24 mouse cellular contexts compared by ENCODE assay signal in the genomic region with DNA sequence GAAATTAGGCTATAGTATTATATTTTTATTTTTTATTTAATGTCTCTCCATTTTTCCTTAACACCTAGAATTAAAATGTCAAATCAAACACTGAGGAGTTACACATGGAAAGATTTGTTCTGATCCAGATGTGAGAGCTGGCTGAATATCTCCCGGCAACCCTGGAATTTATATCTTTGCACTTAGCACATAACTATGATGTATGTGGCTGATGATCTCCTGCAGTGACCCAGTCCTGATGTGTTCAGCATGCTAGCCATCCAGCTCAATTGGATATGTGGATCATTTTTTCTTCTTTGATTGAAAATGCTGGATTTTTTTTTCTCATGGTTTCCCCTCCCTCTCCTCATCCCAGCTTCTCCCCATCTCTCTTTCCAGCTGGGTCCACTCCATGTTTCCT.
DNase-seq lines count a peak whose midpoint lies in the region; ATAC-seq and TF ChIP-seq lines count a peak whose summit lies in the region.
"Had no signal": no experiment of that assay in that cellular context is flagged by ENCODE, and none has a peak within 500 bp of the region (broad histone marks: within the 10 kb centered on the region; RNA-seq: fewer than 3 reads in every experiment).

No protein-coding gene starts in this region.

- no peaks in the 10 kb centered on the region for H3K9me3 ChIP-seq in kidney, embryonic 16.5 days (ENCODE audit: low read length)
- no peaks in the 10 kb centered on the region for H3K9me3 ChIP-seq in limb, embryonic 14.5 days (ENCODE audit: control insufficient read depth, low read length)
- H3K9me3 ChIP-seq: embryonic facial prominence, embryonic 12.5 days; embryonic facial prominence, embryonic 15.5 days; heart, embryonic 10.5 days had no signal

- H3K4me1 ChIP-seq in kidney, embryonic 16.5 days (ENCODE audit: insufficient read depth, low read length), result no peaks in the 10 kb centered on the region
- H3K4me1 ChIP-seq in limb, embryonic 14.5 days (ENCODE audit: control insufficient read depth, insufficient read depth, low read length), result no peaks in the 10 kb centered on the region
- H3K4me1 ChIP-seq: embryonic facial prominence, embryonic 12.5 days; embryonic facial prominence, embryonic 15.5 days; heart, embryonic 10.5 days; heart, embryonic 13.5 days had no signal

- no peak for TF ChIP-seq POLR2A in limb, embryonic 14.5 days (IDR thresholded peaks at IDR 0.05; ENCODE audit: borderline replicate concordance, extremely low read depth, insufficient read depth, insufficient read length)

- DNase-seq in kidney, adult 8-10 months, result no peak
- DNase-seq in kidney, postnatal 4 days, result peak; percentile 30 to 38
- DNase-seq in kidney, adult 9 months, result no peak
- peak; percentile 37 for DNase-seq in limb, embryonic 14.5 days (ENCODE audit: low spot score)
- no peak for DNase-seq in left cerebral cortex, adult 18-20 months (ENCODE audit: low spot score in 2 of 2)
- DNase-seq: adrenal gland, adult 2 months; adrenal gland, postnatal 14 days; cerebellum, adult 11 months; cerebellum, adult 2 months; cerebellum, adult 9-11 months; cerebellum, postnatal 25 days; forebrain, postnatal 0 days; gastrocnemius, postnatal 36 days; heart, adult 2 months; heart, postnatal 14 days; heart, postnatal 4 days had no signal

- H3K4me2 ChIP-seq in kidney, embryonic 16.5 days (replicated peaks; ENCODE audit: low read depth, low read length), result no peak overlapping the region
- H3K4me2 ChIP-seq in limb, embryonic 14.5 days (replicated peaks; ENCODE audit: low read depth, low read length, severe bottlenecking), result no peak overlapping the region
- H3K4me2 ChIP-seq: embryonic facial prominence, embryonic 12.5 days; embryonic facial prominence, embryonic 15.5 days; heart, embryonic 13.5 days; hindbrain, embryonic 14.5 days had no signal

- H3K9ac ChIP-seq in kidney, embryonic 16.5 days (replicated peaks; ENCODE audit: low read length), result no peak overlapping the region
- H3K9ac ChIP-seq in limb, embryonic 14.5 days (ENCODE audit: low read depth, low read length, severe bottlenecking), result no peak overlapping the region
- H3K9ac ChIP-seq: embryonic facial prominence, embryonic 12.5 days; embryonic facial prominence, embryonic 15.5 days; forebrain, postnatal 0 days; heart, embryonic 13.5 days; hindbrain, embryonic 14.5 days had no signal

- H3K27me3 ChIP-seq in kidney, embryonic 16.5 days (ENCODE audit: insufficient read depth, low read length), result no peaks in the 10 kb centered on the region
- no peaks in the 10 kb centered on the region for H3K27me3 ChIP-seq in limb, embryonic 14.5 days (ENCODE audit: control insufficient read depth, insufficient read depth, low read length)
- H3K27me3 ChIP-seq: embryonic facial prominence, embryonic 12.5 days; embryonic facial prominence, embryonic 15.5 days; heart, embryonic 13.5 days had no signal

- no peak overlapping the region for H3K4me3 ChIP-seq in kidney, embryonic 16.5 days (ENCODE audit: low read length)
- H3K4me3 ChIP-seq in limb, embryonic 14.5 days (replicated peaks; ENCODE audit: low read length), result no peak overlapping the region
- H3K4me3 ChIP-seq: embryonic facial prominence, embryonic 12.5 days; embryonic facial prominence, embryonic 15.5 days; heart, adult 2 months; heart, embryonic 10.5 days; heart, embryonic 13.5 days had no signal

- H3K27ac ChIP-seq in kidney, embryonic 16.5 days (ENCODE audit: low read length), result no peak overlapping the region
- H3K27ac ChIP-seq in limb, embryonic 14.5 days (replicated peaks; ENCODE audit: low read depth, low read length), result no peak overlapping the region
- H3K27ac ChIP-seq: embryonic facial prominence, embryonic 12.5 days; embryonic facial prominence, embryonic 15.5 days; heart, adult 2 months; heart, embryonic 10.5 days; heart, embryonic 13.5 days; hindbrain, embryonic 14.5 days had no signal

- peak; percentile 73; the same call in 1 of the 2 replicates for ATAC-seq in kidney, embryonic 16.5 days (ENCODE audit: low FRiP score, low TSS enrichment)
- ATAC-seq in limb, embryonic 14.5 days (ENCODE audit: low FRiP score, low read depth), result no peak
- ATAC-seq: CD4-positive, CD25-positive, alpha-beta regulatory T cell, adult 4 months; forebrain, embryonic 14.5 days; forebrain, postnatal 0 days had no signal

- H3K36me3 ChIP-seq in kidney, embryonic 16.5 days (ENCODE audit: insufficient read depth, low read length), result no peaks in the 10 kb centered on the region
- H3K36me3 ChIP-seq in limb, embryonic 14.5 days (ENCODE audit: control insufficient read depth, insufficient read depth, low read length), result no peaks in the 10 kb centered on the region
- H3K36me3 ChIP-seq: embryonic facial prominence, embryonic 12.5 days; embryonic facial prominence, embryonic 15.5 days; heart, embryonic 10.5 days; heart, embryonic 13.5 days had no signal

- WGBS in kidney, embryonic 16.5 days, result 40% methylated on average over 1 of the region's 1 CpGs
- 59% methylated on average over 1 of the region's 1 CpGs for WGBS in limb, embryonic 14.5 days

Comparison
In these comparisons a context has a peak if more than half of its experiments do, and no peak if none do; other contexts are left out.
1. DNase-seq: peak in kidney, postnatal 4 days (2 of 2) and limb, embryonic 14.5 days (single experiment); none in kidney, adult 8-10 months (0 of 2), kidney, adult 9 months (single experiment) and left cerebral cortex, adult 18-20 months (0 of 2).